Mouse (Mus musculus): ENCODE results near the gene Hs2st1. TPM values are rescaled to one million over a fixed set of nuclear protein-coding genes. Genes with fewer than 3 reads are reported as not detected.

Gene Hs2st1
- polyA plus RNA-seq, 1 experiment from 2014 or later = 24.6 TPM

DNA sequence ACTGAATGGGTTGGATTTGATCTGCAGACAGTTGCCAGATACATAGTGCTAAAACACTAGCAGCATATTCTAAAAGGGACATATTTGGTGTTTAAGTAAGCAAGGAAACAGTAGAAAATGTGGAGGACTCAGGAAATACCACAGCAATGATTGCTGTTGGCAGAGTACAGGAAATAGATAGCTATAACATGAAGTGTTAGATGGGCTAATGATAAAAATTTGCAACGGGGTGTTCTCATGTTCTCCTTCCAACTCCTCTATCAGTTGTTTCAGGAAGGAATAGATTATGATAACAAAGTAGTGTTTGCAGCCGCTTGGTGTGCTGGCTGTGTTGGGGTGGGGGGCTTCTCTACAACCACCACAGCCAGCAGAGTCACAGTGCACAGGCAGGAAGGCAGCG lies 11.9 kb upstream of the Hs2st1 start:
- Histone ChIP-seq H3K4me2 (replicated peaks) (no peak overlapping the region), H3K4me1 (no peaks in the 10 kb centered on the region), H3K4me3 (no peak overlapping the region), H3K27ac (no peak overlapping the region), H3K9ac (no peak overlapping the region), H3K27me3 (replicated peaks) (no peaks in the 10 kb centered on the region), H3K9me3 (no peaks in the 10 kb centered on the region), H3K36me3 (peaks cover 50% of the 10 kb centered on the region)
- no peak for ATAC-seq (ENCODE audit: low FRiP score, low read depth)
- WGBS = 93% methylated on average over 3 of the region's 3 CpGs

DNA sequence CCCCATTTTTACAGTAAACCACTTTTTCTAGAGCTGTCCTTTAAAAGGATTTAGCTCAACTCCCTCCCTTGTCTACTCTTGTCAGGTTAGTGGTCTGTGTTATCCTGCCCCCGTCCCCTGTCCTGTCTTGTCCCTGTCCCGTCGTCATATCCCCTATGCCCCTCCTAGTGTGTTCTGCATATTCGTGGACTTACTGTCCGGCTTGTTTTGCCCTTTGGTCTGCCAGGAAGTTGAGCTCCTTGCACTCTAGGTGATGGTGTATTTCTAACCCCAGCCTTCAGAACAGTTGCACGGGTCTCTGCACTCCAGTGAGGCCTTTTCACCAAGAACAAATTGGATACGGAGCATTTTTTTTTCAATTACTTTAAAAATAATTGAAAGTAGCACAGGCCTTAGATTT lies 10.3 kb upstream of the Hs2st1 start:
- Histone ChIP-seq H3K4me1 (no peaks in the 10 kb centered on the region), H3K4me2 (replicated peaks) (no peak overlapping the region), H3K27me3 (replicated peaks) (no peaks in the 10 kb centered on the region), H3K9me3 (no peaks in the 10 kb centered on the region), H3K36me3 (peaks cover 46% of the 10 kb centered on the region), H3K4me3 (no peak overlapping the region), H3K9ac (no peak overlapping the region), H3K27ac (no peak overlapping the region)
- WGBS = 87% methylated on average over 7 of the region's 7 CpGs
- no peak for ATAC-seq (ENCODE audit: low FRiP score, low read depth)

DNA sequence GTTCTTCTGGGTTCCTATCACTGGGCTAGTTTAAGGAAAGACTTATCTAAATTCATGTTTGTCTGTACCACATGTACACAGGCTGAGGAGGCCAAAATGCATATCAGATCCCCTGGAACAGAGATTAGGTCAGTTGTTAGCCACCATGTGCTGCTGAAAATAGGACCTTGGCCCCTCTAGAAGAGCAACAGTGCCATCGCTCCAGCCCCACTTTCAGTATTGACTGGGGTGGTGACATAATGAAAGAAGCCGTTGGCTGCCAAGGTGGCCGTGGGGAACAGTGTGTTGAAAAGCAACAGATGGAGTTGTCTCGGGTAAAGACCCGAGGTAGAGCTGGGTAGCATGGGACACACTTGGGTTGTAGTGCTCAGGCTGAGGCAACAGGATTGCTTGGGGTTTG lies 9.8 kb upstream of the Hs2st1 start:
- H3K9me3 ChIP-seq = no peaks in the 10 kb centered on the region
- peaks cover 46% of the 10 kb centered on the region for H3K36me3 ChIP-seq
- H3K4me3 ChIP-seq = no peak overlapping the region
- H3K4me1 ChIP-seq = no peaks in the 10 kb centered on the region
- ATAC-seq (ENCODE audit: low FRiP score, low read depth) = no peak
- H3K9ac ChIP-seq = no peak overlapping the region
- no peak overlapping the region for H3K27ac ChIP-seq
- no peak overlapping the region for H3K4me2 ChIP-seq (replicated peaks)
- no peaks in the 10 kb centered on the region for H3K27me3 ChIP-seq (replicated peaks)
- WGBS = 92% methylated on average over 5 of the region's 5 CpGs

DNA sequence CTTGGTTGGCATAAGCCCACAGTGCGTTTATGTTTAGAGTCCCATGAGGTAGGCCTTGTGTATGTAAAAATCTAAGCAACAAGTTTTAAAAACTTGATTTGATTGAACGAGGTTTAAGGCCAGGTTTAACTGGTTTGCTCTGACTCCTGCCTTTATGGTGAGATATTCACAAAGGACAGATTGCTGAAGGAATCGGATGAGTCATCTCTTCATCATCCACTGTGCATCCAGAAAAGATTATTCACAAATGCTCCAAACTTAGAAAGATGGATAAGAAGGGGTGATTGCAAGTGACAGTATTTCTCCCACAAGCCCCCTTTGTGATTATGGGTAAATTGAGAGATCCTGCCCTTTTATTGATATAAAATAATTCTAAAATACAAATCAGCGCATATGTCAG lies 8.9 kb upstream of the Hs2st1 start:
- ATAC-seq (ENCODE audit: low FRiP score, low read depth) = no peak
- H3K4me1 ChIP-seq = no peaks in the 10 kb centered on the region; the same call in 1 of the 2 replicates
- WGBS = 95% methylated on average over 4 of the region's 4 CpGs
- H3K9me3 ChIP-seq = no peaks in the 10 kb centered on the region
- H3K27me3 ChIP-seq (replicated peaks) = no peaks in the 10 kb centered on the region
- H3K4me2 ChIP-seq (replicated peaks) = no peak overlapping the region
- peaks cover 46% of the 10 kb centered on the region for H3K36me3 ChIP-seq
- H3K4me3 ChIP-seq = no peak overlapping the region
- H3K27ac ChIP-seq = no peak overlapping the region
- H3K9ac ChIP-seq = no peak overlapping the region

DNA sequence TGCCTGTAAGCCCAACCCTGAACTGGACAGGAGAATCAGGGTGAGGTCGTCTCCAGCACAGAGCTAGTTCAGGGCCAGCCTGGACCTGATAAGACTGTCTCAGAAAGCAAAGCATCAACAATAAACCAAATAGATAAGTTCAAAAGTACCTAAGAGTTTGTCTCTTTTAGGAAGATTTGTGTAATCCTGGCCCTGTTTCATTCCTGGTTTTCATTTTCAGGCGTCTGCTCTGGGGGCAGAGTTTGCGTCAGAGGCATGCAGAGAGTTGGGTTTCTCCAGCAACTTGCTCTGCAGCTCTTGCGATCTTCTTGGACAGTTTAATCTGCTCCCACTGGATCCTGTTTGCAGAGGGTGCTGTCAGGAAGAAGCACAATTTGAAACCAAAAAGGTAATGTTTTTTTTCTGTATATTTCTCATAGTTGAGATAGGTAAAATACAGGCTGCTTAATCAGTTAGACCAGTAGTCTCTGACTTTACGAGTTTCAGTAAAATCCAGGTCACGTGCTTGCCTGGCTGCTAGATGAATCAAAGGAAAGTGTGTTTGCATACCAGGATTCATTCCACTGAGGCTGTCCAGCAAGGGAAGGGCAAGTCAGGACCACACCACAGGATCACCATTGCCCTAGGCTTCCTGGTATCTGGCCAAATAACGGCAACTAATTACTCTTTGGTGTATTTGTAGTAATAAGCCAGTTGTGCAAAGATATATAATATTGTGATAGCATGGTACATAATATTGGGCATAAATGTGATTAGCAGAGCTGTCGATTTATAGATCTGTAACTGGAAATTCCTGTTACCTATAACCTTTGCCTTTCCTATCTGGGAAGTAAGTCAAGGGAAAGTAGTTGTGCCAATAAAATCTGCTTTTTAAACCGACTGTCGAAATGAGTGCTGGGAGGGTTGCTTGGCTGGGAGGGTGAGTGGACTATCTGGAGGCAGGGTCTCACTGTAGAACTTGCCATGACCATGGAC lies 7.7 kb upstream of the Hs2st1 start:
- H3K4me3 ChIP-seq = no peak overlapping the region
- H3K9ac ChIP-seq = no peak overlapping the region
- no peaks in the 10 kb centered on the region for H3K9me3 ChIP-seq
- H3K27ac ChIP-seq = no peak overlapping the region
- H3K36me3 ChIP-seq = peaks cover 44% of the 10 kb centered on the region
- H3K4me1 ChIP-seq = peaks cover 3% of the 10 kb centered on the region; the same call in 1 of the 2 replicates
- 90% methylated on average over 10 of the region's 10 CpGs for WGBS
- no peak for ATAC-seq (ENCODE audit: low FRiP score, low read depth)
- H3K27me3 ChIP-seq (replicated peaks) = no peaks in the 10 kb centered on the region
- H3K4me2 ChIP-seq (replicated peaks) = no peak overlapping the region

DNA sequence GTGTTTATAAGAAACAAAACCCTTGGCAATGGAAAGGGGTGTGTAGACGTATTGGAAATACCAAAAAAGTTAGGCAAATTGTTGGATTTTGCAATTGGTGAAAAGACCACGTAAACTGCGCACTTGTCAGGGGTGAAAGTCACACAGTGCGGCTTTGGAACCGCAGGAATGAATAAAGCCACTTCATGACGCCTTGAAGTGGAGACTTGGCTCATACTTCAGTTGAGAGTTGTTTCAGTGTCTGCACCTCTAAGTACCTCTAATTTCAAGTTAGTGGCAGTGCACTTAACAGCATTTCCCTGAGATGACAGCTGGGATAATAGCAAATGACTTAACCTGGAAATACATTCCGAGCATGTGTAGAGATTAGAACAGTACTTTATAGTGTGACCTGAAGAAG lies 4.3 kb upstream of the Hs2st1 start:
- H3K4me1 ChIP-seq = peaks cover 13% of the 10 kb centered on the region
- no peaks in the 10 kb centered on the region for H3K9me3 ChIP-seq
- H3K4me2 ChIP-seq (replicated peaks) = no peak overlapping the region
- H3K9ac ChIP-seq = no peak overlapping the region
- WGBS = 95% methylated on average over 7 of the region's 7 CpGs
- H3K4me3 ChIP-seq = no peak overlapping the region
- ATAC-seq (ENCODE audit: low FRiP score, low read depth) = no peak
- no peak overlapping the region for H3K27ac ChIP-seq
- H3K36me3 ChIP-seq = peaks cover 23% of the 10 kb centered on the region
- H3K27me3 ChIP-seq (replicated peaks) = no peaks in the 10 kb centered on the region

DNA sequence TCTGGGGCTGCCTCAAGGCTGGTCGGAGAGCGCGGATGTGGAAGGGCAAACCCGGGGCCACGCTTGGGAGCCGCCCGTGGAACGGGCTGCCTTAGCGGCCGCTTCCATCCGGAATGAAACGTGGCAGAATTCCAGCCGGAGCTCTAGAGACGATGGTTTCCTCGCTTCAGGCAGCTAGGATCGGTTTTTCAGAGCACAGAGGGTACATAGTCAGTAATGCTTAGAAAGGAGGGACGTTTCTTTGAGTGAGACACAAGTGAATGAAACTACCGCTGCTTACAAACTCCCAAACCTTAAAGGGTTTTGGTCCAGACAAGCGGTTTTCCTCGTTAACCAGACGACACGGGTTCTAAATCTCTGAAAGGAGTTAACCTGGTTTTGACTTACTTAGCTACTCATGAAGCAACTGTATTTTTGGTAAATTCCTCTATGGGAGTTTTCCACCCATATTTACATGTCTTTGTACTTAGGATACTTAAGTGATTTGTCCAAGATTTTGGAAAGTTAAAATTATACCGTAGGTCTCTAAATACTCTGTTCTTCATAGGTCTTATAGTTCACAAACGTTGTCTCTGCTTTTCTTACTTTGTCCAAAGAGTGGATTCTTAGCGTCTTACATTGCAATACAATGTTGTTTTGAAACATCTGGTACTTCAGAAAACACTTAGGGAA lies 971 bp upstream of the Hs2st1 start:
- Histone ChIP-seq H3K4me2 (replicated peaks) (peak overlapping the region; percentile 61), H3K36me3 (peaks cover 5% of the 10 kb centered on the region), H3K27ac (peak overlapping the region; percentile 91), H3K9me3 (no peaks in the 10 kb centered on the region), H3K9ac (peak overlapping the region; percentile 87), H3K27me3 (replicated peaks) (no peaks in the 10 kb centered on the region), H3K4me3 (peak overlapping the region; percentile 74), H3K4me1 (peaks cover 25% of the 10 kb centered on the region)
- under 1% methylated on average over 25 of the region's 25 CpGs for WGBS
- no peak for ATAC-seq (ENCODE audit: low FRiP score, low read depth)

DNA sequence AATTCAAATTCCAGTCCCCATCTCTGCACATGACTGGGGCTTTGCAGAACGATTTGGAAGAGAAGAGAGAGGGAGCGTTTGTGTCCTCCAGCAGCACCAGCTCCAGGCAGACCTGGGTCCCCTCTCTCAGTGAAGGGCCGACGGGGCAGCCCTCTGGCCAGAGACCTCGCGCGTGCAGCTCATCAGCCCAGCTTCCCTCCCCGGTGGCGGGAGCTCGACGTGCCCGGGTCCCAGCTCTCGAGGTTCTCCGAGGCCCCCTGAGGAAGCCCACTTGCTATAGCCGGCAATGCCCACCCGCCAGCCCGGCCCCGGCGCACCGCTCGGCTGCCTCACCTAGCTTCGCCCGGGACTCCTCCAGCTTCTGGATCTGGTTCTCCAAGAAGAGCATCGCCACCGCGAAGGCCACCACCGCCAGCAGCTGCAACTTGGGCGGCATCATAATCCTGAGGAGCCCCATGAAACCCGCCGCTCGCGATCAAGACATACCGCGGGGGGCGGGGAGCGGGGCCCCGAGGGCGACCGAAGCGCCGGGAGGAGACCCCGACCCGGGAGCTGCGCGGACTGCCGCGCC lies 495 bp downstream of the Hs2st1 start:
- Histone ChIP-seq H3K4me3 (peak overlapping the region; percentile 62), H3K9me3 (no peaks in the 10 kb centered on the region), H3K4me2 (replicated peaks) (peak overlapping the region; percentile 84), H3K27ac (peak overlapping the region; percentile 79), H3K36me3 (peaks cover 5% of the 10 kb centered on the region), H3K4me1 (peaks cover 25% of the 10 kb centered on the region), H3K9ac (peak overlapping the region; percentile 88), H3K27me3 (replicated peaks) (no peaks in the 10 kb centered on the region)
- under 1% methylated on average over 47 of the region's 47 CpGs for WGBS
- ATAC-seq (ENCODE audit: low FRiP score, low read depth) = peak; percentile 39

DNA sequence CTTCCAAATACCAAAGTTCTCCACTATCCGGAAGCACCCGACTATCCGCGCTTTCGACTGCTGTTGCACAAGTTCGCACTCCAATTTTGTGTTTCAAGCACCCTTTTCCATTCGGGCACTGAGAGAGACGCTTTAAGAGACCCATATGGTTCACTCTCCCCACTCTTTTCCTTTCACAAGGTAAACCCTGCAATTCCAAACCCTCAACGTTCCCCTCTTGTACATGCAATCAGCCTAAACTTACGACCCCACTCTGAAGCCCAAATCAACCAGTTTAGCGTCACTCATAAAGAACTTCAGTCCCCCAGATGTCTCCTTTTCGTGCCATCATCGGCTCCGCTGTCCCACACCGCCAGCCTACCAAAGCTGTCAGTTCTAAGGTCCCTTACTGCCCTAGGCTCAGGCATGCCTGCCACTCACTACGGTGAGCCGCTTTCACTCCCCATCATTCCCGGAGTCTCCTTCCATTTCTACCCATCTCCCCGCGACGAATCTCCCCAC lies 1.1 kb downstream of the Hs2st1 start:
- Histone ChIP-seq H3K36me3 (peaks cover 5% of the 10 kb centered on the region), H3K27ac (0 out of 2 replicates have a peak overlapping the region, but pooled peaks have one; percentile 79), H3K4me2 (replicated peaks) (peak overlapping the region; percentile 84), H3K27me3 (replicated peaks) (no peaks in the 10 kb centered on the region), H3K4me1 (peaks cover 25% of the 10 kb centered on the region), H3K4me3 (peak overlapping the region; percentile 62), H3K9ac (peak overlapping the region; percentile 88), H3K9me3 (no peaks in the 10 kb centered on the region)
- WGBS = under 1% methylated on average over 21 of the region's 21 CpGs
- ATAC-seq (ENCODE audit: low FRiP score, low read depth) = no peak

DNA sequence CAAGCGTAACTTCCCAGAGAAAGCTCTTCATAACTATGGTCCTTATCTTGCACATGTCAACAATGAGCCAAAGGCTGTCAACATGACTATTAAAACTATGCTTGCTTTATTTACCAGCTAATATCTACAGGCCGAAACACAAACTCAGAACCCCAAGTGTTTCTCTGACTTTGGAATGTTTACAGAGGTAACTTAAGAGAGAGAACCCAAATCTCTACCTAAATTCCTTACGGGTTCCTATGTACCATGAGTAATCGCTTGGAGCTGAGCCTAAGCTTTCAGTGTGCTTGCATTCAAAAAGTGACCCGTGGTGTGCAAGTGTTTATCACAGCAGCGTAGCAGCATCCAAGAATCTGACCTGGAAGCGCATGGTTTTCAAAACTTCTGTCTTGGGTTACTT lies 4.8 kb downstream of the Hs2st1 start:
- Histone ChIP-seq H3K4me2 (replicated peaks) (no peak overlapping the region), H3K4me3 (no peak overlapping the region), H3K9me3 (no peaks in the 10 kb centered on the region), H3K4me1 (peaks cover 12% of the 10 kb centered on the region), H3K27ac (no peak overlapping the region), H3K27me3 (replicated peaks) (no peaks in the 10 kb centered on the region), H3K9ac (no peak overlapping the region), H3K36me3 (no peaks in the 10 kb centered on the region; the same call in 1 of the 2 replicates)
- WGBS = 96% methylated on average over 7 of the region's 7 CpGs
- ATAC-seq (ENCODE audit: low FRiP score, low read depth) = no peak

DNA sequence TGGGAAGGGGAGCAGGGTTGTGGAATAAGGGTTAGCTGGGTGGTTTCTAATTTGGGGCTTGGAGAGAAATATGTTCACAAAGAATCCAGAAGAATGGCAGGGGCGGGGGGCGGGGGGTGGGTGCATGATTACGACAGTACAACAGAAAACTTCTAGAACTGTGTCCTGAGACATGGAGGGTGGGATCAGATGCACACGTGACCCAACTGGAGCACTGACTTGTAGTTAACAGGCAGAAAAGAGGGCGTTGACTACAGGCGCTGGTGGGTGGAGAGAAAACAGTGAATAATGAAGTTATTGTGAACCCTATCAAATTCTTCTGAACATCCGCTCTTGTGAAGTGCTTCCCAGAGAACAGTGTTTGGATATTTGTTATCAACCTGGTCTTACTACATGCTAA lies 6.1 kb downstream of the Hs2st1 start:
- H3K4me3 ChIP-seq = no peak overlapping the region
- H3K27ac ChIP-seq = no peak overlapping the region
- H3K36me3 ChIP-seq = no peaks in the 10 kb centered on the region; the same call in 1 of the 2 replicates
- no peaks in the 10 kb centered on the region for H3K27me3 ChIP-seq (replicated peaks)
- no peak overlapping the region for H3K4me2 ChIP-seq (replicated peaks)
- H3K9ac ChIP-seq = no peak overlapping the region
- no peak for ATAC-seq (ENCODE audit: low FRiP score, low read depth)
- 90% methylated on average over 7 of the region's 7 CpGs for whole genome bisulfite sequencing
- peaks cover 12% of the 10 kb centered on the region for H3K4me1 ChIP-seq
- H3K9me3 ChIP-seq = no peaks in the 10 kb centered on the region
